Mouse (Mus musculus): Measurements from ENCODE around the gene Efhd2. TPM values are rescaled to one million over a fixed set of nuclear protein-coding genes. Genes with fewer than 3 reads are reported as not detected.

The Efhd2 gene
- total and polyA plus RNA-seq, 3 experiments, result 19.4 to 33.0 (median 21.2) TPM

DNA sequence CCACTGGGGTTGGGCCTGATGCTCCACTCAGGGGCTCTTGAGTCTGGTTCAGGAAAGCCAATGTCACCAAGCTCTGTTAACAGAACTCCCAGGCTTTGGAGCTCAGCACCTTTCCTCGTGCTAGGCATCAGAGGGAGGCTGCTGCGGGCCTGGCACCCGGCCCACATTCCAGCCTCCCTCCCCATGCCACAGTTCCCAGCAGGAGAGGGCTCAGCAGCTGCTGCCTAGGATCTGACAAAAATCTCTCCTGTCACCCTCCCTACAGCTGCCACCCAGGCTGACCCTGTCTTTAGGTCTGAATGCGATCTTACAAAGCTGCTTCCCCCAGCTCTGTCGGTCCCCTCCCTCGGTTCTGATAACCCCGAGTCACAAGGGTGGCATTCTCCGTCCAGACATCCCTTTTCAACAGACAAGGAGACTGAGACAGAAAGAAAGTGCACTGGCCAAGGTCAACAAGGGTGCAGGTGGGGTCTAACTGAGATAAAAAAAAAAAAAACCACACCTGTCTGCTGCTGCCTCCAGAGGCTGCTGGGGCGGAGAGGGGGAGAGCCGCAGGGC is 7.7 kb downstream of the Efhd2 start:
- WGBS, result 29% methylated on average over 10 of the region's 10 CpGs
- peak overlapping the region; percentile 42 for H3K27ac ChIP-seq
- peaks cover 14% of the 10 kb centered on the region for H3K4me1 ChIP-seq (ENCODE audit: control insufficient read depth, insufficient read depth, low read length)
- TF ChIP-seq POLR2A (IDR thresholded peaks at IDR 0.05; ENCODE audit: insufficient read depth, low read depth, low read length), result no peak
- 0 out of 2 replicates have a peak, but pooled peaks have one; percentile 42 for TF ChIP-seq EP300 (IDR thresholded peaks at IDR 0.05; ENCODE audit: insufficient read depth, low read depth, low read length)
- no peak for TF ChIP-seq CTCF (IDR thresholded peaks at IDR 0.05)
- no peaks in the 10 kb centered on the region for H3K36me3 ChIP-seq (ENCODE audit: control insufficient read depth, insufficient read depth, low read length)
- H3K9ac ChIP-seq (ENCODE audit: low read depth, low read length), result no peak overlapping the region
- intact Hi-C loops (cut with DNase I), result no loop called here
- H3K79me2 ChIP-seq (replicated peaks; ENCODE audit: control insufficient read depth, insufficient read depth, low read length), result no peaks in the 10 kb centered on the region
- H3K4me3 ChIP-seq, result no peak overlapping the region
- H3K27me3 ChIP-seq (ENCODE audit: control insufficient read depth, insufficient read depth, low read length), result no peaks in the 10 kb centered on the region
- no peak for DNase-seq

- intact Hi-C loops (cut with DNase I), result no loop called here
- Histone ChIP-seq H3K4me1 (ENCODE audit: control insufficient read depth, insufficient read depth, low read length) (peaks cover 10% of the 10 kb centered on the region), H3K27me3 (ENCODE audit: control insufficient read depth, insufficient read depth, low read length) (no peaks in the 10 kb centered on the region), H3K4me3 (no peak overlapping the region), H3K27ac (no peak overlapping the region), H3K36me3 (ENCODE audit: control insufficient read depth, insufficient read depth, low read length) (no peaks in the 10 kb centered on the region), H3K79me2 (replicated peaks; ENCODE audit: control insufficient read depth, insufficient read depth, low read length) (no peaks in the 10 kb centered on the region), H3K9ac (ENCODE audit: low read depth, low read length) (no peak overlapping the region)
- no peak for TF ChIP-seq CTCF (IDR thresholded peaks at IDR 0.05)
- no peak for TF ChIP-seq EP300 (IDR thresholded peaks at IDR 0.05; ENCODE audit: insufficient read depth, low read depth, low read length)
- no peak for TF ChIP-seq POLR2A (IDR thresholded peaks at IDR 0.05; ENCODE audit: insufficient read depth, low read depth, low read length)
- 95% methylated on average over 5 of the region's 5 CpGs for WGBS
- DNase-seq, result no peak
Observed at GRCm38 (mm10) chr4:141865600-141865999, 9.1 kb downstream of the Efhd2 start.

- no peak overlapping the region for H3K27ac ChIP-seq
- no peaks in the 10 kb centered on the region for H3K79me2 ChIP-seq (replicated peaks; ENCODE audit: control insufficient read depth, insufficient read depth, low read length)
- H3K36me3 ChIP-seq (ENCODE audit: control insufficient read depth, insufficient read depth, low read length), result no peaks in the 10 kb centered on the region
- H3K9ac ChIP-seq (ENCODE audit: low read depth, low read length), result no peak overlapping the region
- WGBS, result 84% methylated on average over 5 of the region's 5 CpGs
- H3K27me3 ChIP-seq (ENCODE audit: control insufficient read depth, insufficient read depth, low read length), result no peaks in the 10 kb centered on the region
- peaks cover 10% of the 10 kb centered on the region for H3K4me1 ChIP-seq (ENCODE audit: control insufficient read depth, insufficient read depth, low read length)
- intact Hi-C loops (cut with DNase I), result no loop called here
- H3K4me3 ChIP-seq, result no peak overlapping the region
- DNase-seq, result no peak
- TF ChIP-seq EP300 (IDR thresholded peaks at IDR 0.05; ENCODE audit: insufficient read depth, low read depth, low read length) (no peak), POLR2A (IDR thresholded peaks at IDR 0.05; ENCODE audit: insufficient read depth, low read depth, low read length) (no peak), CTCF (IDR thresholded peaks at IDR 0.05) (no peak)
Observed at GRCm38 (mm10) chr4:141865006-141865405, 9.7 kb downstream of the Efhd2 start.

DNA sequence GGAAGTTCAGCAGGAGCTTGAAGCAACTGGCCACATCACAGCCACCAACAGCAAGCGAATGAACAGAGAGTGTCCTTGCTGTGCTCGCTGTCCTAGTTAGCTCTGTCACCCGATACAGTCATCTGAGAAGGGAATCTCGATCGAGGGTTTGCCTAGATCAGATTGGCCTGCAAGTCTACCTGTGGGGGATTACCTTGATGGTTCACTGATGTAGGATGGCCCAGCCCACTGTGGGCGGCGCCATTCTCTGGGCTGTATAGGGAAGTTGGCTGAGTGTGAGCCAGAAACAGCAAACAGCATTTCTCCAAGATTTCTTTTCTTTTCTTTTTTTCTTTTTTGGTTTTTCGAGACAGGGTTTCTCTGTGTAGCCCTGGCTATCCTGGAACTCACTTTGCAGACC is 10.2 kb downstream of the Efhd2 start:
- TF ChIP-seq EP300 (IDR thresholded peaks at IDR 0.05; ENCODE audit: insufficient read depth, low read depth, low read length), result no peak
- no peak for TF ChIP-seq CTCF (IDR thresholded peaks at IDR 0.05)
- TF ChIP-seq POLR2A (IDR thresholded peaks at IDR 0.05; ENCODE audit: insufficient read depth, low read depth, low read length), result no peak
- no peaks in the 10 kb centered on the region for H3K27me3 ChIP-seq (ENCODE audit: control insufficient read depth, insufficient read depth, low read length)
- DNase-seq, result no peak
- no peak overlapping the region for H3K27ac ChIP-seq
- no peaks in the 10 kb centered on the region for H3K79me2 ChIP-seq (replicated peaks; ENCODE audit: control insufficient read depth, insufficient read depth, low read length)
- intact Hi-C loops (cut with DNase I), result no loop called here
- H3K4me3 ChIP-seq, result no peak overlapping the region
- 94% methylated on average over 8 of the region's 8 CpGs for WGBS
- peaks cover 9% of the 10 kb centered on the region for H3K4me1 ChIP-seq (ENCODE audit: control insufficient read depth, insufficient read depth, low read length)
- H3K36me3 ChIP-seq (ENCODE audit: control insufficient read depth, insufficient read depth, low read length), result no peaks in the 10 kb centered on the region
- no peak overlapping the region for H3K9ac ChIP-seq (ENCODE audit: low read depth, low read length)

DNA sequence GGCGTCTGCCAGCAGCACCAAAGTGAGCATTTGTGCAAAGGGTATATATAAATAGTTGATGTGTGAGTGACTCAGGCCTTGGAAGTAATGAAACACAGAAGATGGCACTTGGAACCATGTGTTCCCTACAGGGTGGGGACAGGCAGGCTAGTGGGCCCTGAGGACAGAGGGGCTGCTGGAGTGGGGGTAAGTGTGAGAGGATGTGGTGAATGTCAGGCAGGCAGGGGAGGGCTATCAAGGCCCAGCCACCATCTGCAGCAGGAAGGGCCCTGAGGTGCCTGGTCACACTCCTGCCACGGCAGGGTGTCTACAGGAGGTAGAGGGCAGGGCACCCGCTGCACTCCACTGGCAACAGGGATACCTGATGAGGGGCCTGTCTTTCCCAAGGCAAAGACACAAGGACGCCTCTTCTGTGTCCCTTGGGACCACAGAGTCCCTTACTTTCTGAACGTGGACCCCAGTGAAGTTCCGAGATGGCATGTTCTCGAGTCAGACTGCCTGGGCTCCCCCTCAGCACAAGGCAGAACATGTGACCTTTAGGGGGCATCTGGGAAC is 10.9 kb downstream of the Efhd2 start:
- DNase-seq, result no peak
- peak overlapping the region; percentile 20 for H3K27ac ChIP-seq
- H3K4me3 ChIP-seq, result no peak overlapping the region
- H3K4me1 ChIP-seq (ENCODE audit: control insufficient read depth, insufficient read depth, low read length), result peaks cover 9% of the 10 kb centered on the region
- no peaks in the 10 kb centered on the region for H3K79me2 ChIP-seq (replicated peaks; ENCODE audit: control insufficient read depth, insufficient read depth, low read length)
- intact Hi-C loops (cut with DNase I), result no loop called here
- no peak overlapping the region for H3K9ac ChIP-seq (ENCODE audit: low read depth, low read length)
- TF ChIP-seq CTCF (IDR thresholded peaks at IDR 0.05) (no peak), EP300 (IDR thresholded peaks at IDR 0.05; ENCODE audit: insufficient read depth, low read depth, low read length) (no peak), POLR2A (IDR thresholded peaks at IDR 0.05; ENCODE audit: insufficient read depth, low read depth, low read length) (no peak)
- WGBS, result 82% methylated on average over 7 of the region's 7 CpGs
- no peaks in the 10 kb centered on the region for H3K27me3 ChIP-seq (ENCODE audit: control insufficient read depth, insufficient read depth, low read length)
- no peaks in the 10 kb centered on the region for H3K36me3 ChIP-seq (ENCODE audit: control insufficient read depth, insufficient read depth, low read length)

- H3K9ac ChIP-seq (ENCODE audit: low read depth, low read length), result no peak overlapping the region
- 0 out of 2 replicates have a peak, but pooled peaks have one; percentile 46 for TF ChIP-seq EP300 (IDR thresholded peaks at IDR 0.05; ENCODE audit: insufficient read depth, low read depth, low read length)
- no peak for TF ChIP-seq POLR2A (IDR thresholded peaks at IDR 0.05; ENCODE audit: insufficient read depth, low read depth, low read length)
- 41% methylated on average over 5 of the region's 5 CpGs for WGBS
- no peak for DNase-seq
- H3K27me3 ChIP-seq (ENCODE audit: control insufficient read depth, insufficient read depth, low read length), result no peaks in the 10 kb centered on the region
- H3K36me3 ChIP-seq (ENCODE audit: control insufficient read depth, insufficient read depth, low read length), result no peaks in the 10 kb centered on the region
- 0 out of 2 replicates have a peak overlapping the region, but pooled peaks have one; percentile 21 for H3K27ac ChIP-seq
- H3K4me1 ChIP-seq (ENCODE audit: control insufficient read depth, insufficient read depth, low read length), result peaks cover 9% of the 10 kb centered on the region
- intact Hi-C loops (cut with DNase I), result no loop called here
- no peaks in the 10 kb centered on the region for H3K79me2 ChIP-seq (replicated peaks; ENCODE audit: control insufficient read depth, insufficient read depth, low read length)
- H3K4me3 ChIP-seq, result no peak overlapping the region
Observed at GRCm38 (mm10) chr4:141862867-141863266, 11.9 kb downstream of the Efhd2 start.

Measured in heart, adult 2 months (tissue).